Mouse (Mus musculus) embryonic facial prominence, embryonic 11.5 days (tissue): ENCODE measurements at regions not wholly inside any gene's neighbourhood (a gene's known extent, or its start where the extent isn't known, plus 50 kb on each side); places are given as distances from the start of the nearest gene placed in this dataset.
A peak's percentile ranks its signal among the peaks of the same experiment; 100 is the strongest.

ENCODE experiments used
- ATAC-seq: fragments of 200-750 bp; cut with Nextera tagmentation; replicated peaks from 2 replicates; pipeline ENCODE4 v1.8.0; 2017; ENCODE audit warnings: low read depth; ENCODE audit not compliant: insufficient number of reproducible peaks, low FRiP score, low TSS enrichment
- DNase-seq: peaks from one replicate; pipeline ENCODE4 v3.0.0-alpha.2; 2015; ENCODE audit warnings: low spot score
- H3K27ac ChIP-seq: fragments of 300-500 bp; sonication (generic); replicated peaks from 2 replicates; pipeline ENCODE4 v1.5.1; 2014; ENCODE audit warnings: mild to moderate bottlenecking, low read depth, low read length, control low read depth
- H3K27me3 ChIP-seq: fragments of 300-500 bp; sonication (generic); 2 replicates; pipeline ENCODE4 v1.6.1; 2014; ENCODE audit warnings: mild to moderate bottlenecking, low read length, moderate library complexity, mixed read lengths; ENCODE audit not compliant: control insufficient read depth, insufficient read depth
- H3K36me3 ChIP-seq: fragments of 300-500 bp; sonication (generic); replicated peaks from 2 replicates; pipeline ENCODE4 v1.6.1; 2014; ENCODE audit warnings: low read depth, mild to moderate bottlenecking, low read length, moderate library complexity, mixed read lengths; ENCODE audit not compliant: control insufficient read depth, insufficient read depth
- H3K4me1 ChIP-seq: fragments of 300-500 bp; sonication (generic); 2 replicates; pipeline ENCODE4 v1.6.1; 2014; ENCODE audit warnings: low read length, mixed read lengths; ENCODE audit not compliant: control insufficient read depth, insufficient read depth
- H3K4me2 ChIP-seq: fragments of 300-500 bp; sonication (generic); 2 replicates; pipeline ENCODE4 v1.6.1; 2014; ENCODE audit warnings: low read depth, mild to moderate bottlenecking, control low read depth, low read length, moderate library complexity
- H3K4me3 ChIP-seq: fragments of 300-500 bp; sonication (generic); 2 replicates; pipeline ENCODE4 v1.5.1; 2014; ENCODE audit warnings: low read depth, low read length, control low read depth
- H3K9ac ChIP-seq: fragments of 300-500 bp; sonication (generic); replicated peaks from 2 replicates; pipeline ENCODE4 v1.6.1; 2014; ENCODE audit warnings: mild to moderate bottlenecking, control low read depth, low read length
- H3K9me3 ChIP-seq: fragments of 300-500 bp; sonication (generic); replicated peaks from 2 replicates; pipeline ENCODE4 v1.6.1; 2016; ENCODE audit warnings: mild to moderate bottlenecking, low read length, inconsistent platforms, mixed read lengths; ENCODE audit not compliant: control insufficient read depth
- WGBS: fragments of 180-500 bp; shearing (Covaris S2); extraction: QIAGEN DNeasy Blood & Tissue Kit; methylation state at CpG from one replicate; pipeline ENCODE4 v1.1.7; 2014; 5-methylcytosine and 5-hydroxymethylcytosine counted together

DNA sequence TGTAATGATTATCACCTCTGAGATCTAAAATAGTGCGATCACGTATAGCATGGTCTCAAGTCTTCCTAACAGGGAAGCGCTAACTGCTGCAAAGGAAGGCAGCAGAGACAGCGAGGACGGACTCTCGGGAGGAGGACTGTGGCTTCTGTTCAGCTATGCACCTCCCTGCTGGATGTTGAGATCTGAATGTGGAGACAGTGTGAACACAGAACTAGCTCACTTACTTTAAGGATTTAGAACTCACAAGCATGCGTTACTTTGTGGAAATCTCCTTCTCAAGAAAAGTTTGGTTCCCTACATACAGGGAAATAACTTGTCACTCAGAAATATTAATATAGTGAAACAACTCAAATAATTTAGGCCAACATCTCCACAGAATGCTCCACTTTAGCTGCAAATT is 109.8 kb downstream of the Nhlrc3 start:
- ATAC-seq, result no peak
- H3K4me1 ChIP-seq, result no peaks in the 10 kb centered on the region
- H3K4me2 ChIP-seq, result no peak overlapping the region
- WGBS, result 70% methylated on average over 7 of the region's 7 CpGs
- H3K9ac ChIP-seq, result no peak overlapping the region
- no peak for DNase-seq
- no peak overlapping the region for H3K27ac ChIP-seq
- no peaks in the 10 kb centered on the region for H3K9me3 ChIP-seq
- H3K27me3 ChIP-seq, result no peaks in the 10 kb centered on the region
- H3K4me3 ChIP-seq, result no peak overlapping the region
- no peaks in the 10 kb centered on the region for H3K36me3 ChIP-seq

DNA sequence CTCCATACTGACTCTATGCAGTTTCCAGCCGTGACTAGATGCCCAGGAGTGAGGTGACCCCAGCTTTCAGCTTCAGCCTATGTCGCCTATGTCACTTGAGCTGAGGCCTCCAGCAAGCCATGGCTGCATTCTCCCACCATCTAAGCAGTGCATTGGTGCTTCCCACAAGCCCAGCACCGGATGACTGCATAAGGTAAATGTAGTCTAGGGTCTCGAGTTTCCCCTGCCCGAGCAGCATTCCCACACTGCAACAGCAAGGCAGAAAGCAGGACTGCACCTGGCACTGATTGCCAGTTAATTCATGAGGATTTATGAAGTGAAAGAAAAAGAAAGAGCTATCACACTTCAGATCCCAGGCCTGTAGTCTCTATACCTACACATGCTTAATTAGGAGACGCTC is 119.5 kb downstream of the Nhlrc3 start:
- Histone ChIP-seq H3K4me2 (no peak overlapping the region), H3K9ac (no peak overlapping the region), H3K27me3 (no peaks in the 10 kb centered on the region), H3K4me3 (no peak overlapping the region), H3K4me1 (no peaks in the 10 kb centered on the region), H3K9me3 (no peaks in the 10 kb centered on the region), H3K36me3 (no peaks in the 10 kb centered on the region), H3K27ac (no peak overlapping the region)
- DNase-seq, result no peak
- WGBS, result 62% methylated on average over 6 of the region's 6 CpGs
- no peak for ATAC-seq

DNA sequence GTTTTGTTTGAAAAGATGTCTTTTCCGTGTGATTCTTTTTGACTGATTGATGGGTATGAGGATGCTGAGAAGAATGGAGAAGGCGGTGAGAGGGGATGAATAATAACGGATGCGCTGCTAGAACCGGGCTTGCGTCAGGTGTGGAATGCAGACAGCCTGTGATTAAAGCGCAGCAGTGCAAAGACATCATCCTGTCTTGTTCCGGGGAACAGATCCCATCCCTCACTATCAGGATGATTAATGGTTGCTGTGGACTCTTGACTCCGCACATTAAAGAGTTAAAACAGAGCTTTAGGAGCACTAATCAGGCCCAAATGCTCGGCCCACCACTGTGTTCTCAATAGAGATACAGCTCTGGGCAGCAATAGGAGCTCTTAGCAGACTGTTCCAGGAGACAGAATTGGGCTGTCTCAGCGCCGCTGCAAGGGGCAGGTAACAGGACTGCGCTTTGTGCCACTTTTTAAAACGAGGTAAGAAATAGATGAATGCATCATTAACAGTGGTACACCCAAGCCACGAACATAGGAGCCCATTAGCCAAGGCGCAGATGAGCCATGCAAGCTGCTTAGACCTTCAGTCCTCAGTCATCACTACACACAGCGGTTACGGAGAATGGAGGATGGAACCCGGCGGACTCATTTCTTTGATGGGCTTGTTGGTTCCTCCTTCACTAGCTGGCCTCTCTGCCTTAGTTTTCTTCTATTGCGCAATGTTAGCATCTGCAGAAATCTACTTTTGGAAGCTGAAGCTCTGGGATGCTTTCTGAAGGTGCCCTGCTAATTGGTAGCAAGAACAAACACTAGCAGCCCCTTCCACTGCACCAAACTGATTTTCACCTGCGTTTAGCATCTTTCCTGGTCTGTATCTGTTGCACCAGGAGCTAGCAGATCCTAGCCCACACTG is 121.6 kb downstream of the Nhlrc3 start:
- no peak overlapping the region for H3K4me3 ChIP-seq
- no peaks in the 10 kb centered on the region for H3K36me3 ChIP-seq
- DNase-seq, result peak; percentile 37
- H3K4me1 ChIP-seq, result no peaks in the 10 kb centered on the region
- H3K9ac ChIP-seq, result no peak overlapping the region
- H3K27ac ChIP-seq, result no peak overlapping the region
- H3K4me2 ChIP-seq, result no peak overlapping the region
- no peaks in the 10 kb centered on the region for H3K9me3 ChIP-seq
- no peaks in the 10 kb centered on the region for H3K27me3 ChIP-seq
- ATAC-seq, result no peak
- 72% methylated on average over 22 of the region's 22 CpGs for WGBS

DNA sequence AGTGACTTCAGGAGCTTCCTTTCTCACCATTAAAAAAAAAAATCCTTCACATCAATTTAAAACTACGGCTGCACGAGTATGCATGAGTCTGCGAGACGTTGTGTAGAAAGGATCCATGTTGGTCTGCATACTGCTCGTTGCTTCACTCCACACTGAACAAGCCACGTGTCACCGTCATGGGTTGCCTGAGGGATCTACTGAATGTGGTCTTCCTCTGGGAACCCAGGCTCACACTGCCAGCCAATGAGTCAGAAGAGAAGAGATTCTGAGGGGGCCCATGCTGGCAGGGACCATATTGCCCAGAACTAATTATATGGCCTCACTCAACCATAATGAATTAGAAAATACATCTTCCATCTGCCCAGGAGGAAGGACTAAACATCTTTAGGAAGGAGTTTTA is 124.6 kb downstream of the Nhlrc3 start:
- Histone ChIP-seq H3K9me3 (no peaks in the 10 kb centered on the region), H3K36me3 (no peaks in the 10 kb centered on the region), H3K9ac (no peak overlapping the region), H3K27me3 (no peaks in the 10 kb centered on the region), H3K4me3 (no peak overlapping the region), H3K4me1 (no peaks in the 10 kb centered on the region), H3K4me2 (no peak overlapping the region), H3K27ac (no peak overlapping the region)
- 93% methylated on average over 7 of the region's 7 CpGs for WGBS
- no peak for ATAC-seq
- no peak for DNase-seq

DNA sequence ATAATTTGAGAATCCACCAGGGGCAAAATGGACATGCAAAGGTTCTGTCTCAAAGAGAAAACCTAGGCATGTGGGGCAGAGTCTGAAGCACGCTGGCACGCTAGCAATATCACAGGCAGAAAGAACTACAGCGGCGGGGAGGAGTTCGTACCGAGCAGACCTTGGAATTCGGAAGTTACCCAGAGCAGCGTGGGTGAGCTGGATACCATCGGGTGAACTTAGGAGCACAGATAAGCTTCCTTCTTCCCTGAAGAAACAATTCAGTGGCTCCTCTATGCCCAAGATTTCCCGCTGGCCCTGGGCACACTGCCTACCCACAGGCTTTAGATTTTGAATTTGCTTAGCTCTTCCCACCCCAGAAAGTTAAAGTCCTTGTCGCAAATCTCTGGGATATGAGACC is 129.1 kb downstream of the Nhlrc3 start:
- DNase-seq, result no peak
- WGBS, result 52% methylated on average over 11 of the region's 11 CpGs
- Histone ChIP-seq H3K36me3 (no peaks in the 10 kb centered on the region), H3K4me1 (no peaks in the 10 kb centered on the region), H3K27ac (no peak overlapping the region), H3K9ac (no peak overlapping the region), H3K27me3 (no peaks in the 10 kb centered on the region), H3K9me3 (no peaks in the 10 kb centered on the region), H3K4me2 (no peak overlapping the region), H3K4me3 (no peak overlapping the region)
- no peak for ATAC-seq

DNA sequence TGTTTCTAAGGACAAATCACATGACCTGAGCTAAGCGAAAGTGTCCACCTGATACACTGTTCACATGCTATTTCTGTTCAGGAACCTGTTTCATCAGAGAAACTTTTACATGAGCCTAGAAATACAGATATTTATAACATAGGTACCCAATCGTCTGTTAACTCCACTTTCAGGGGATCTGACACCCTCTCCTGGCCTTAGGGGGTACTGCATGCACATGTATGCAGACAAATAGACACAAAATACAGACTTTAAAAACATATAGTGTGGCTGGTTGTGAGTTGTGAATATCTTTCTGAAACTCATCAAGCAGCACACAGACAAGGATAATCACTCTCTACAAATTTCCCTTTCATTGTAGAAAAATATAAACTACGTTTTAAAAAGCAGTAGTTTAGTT is 133.6 kb downstream of the Nhlrc3 start:
- H3K36me3 ChIP-seq, result no peaks in the 10 kb centered on the region
- 61% methylated on average over 3 of the region's 3 CpGs for WGBS
- no peaks in the 10 kb centered on the region for H3K9me3 ChIP-seq
- DNase-seq (peak; percentile 37), ATAC-seq (no peak)
- H3K9ac ChIP-seq, result no peak overlapping the region
- H3K27ac ChIP-seq, result no peak overlapping the region
- H3K4me3 ChIP-seq, result no peak overlapping the region
- no peaks in the 10 kb centered on the region for H3K27me3 ChIP-seq
- no peak overlapping the region for H3K4me2 ChIP-seq
- H3K4me1 ChIP-seq, result no peaks in the 10 kb centered on the region

DNA sequence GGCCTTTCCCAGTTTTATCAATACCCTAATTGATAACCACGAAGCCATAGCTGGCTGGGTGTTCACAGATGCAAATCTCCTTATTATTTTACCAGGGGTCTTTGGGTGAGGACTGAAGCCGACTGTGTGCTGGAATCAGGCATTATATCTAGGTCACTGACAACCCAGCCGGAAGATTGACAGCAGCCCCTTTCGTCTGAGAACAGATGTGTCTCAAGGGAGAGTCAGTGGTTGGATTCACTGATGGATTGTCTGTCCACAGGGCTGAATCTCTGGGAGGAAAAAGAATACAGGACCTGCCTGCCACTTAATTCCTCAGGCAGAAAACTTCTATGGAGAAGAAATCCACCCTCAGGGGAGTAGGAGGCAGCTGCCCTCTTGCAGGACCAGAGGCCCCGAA is 135.7 kb downstream of the Nhlrc3 start:
- Histone ChIP-seq H3K4me2 (no peak overlapping the region), H3K4me1 (no peaks in the 10 kb centered on the region), H3K9me3 (no peaks in the 10 kb centered on the region), H3K36me3 (no peaks in the 10 kb centered on the region), H3K27me3 (no peaks in the 10 kb centered on the region), H3K4me3 (no peak overlapping the region), H3K27ac (no peak overlapping the region), H3K9ac (no peak overlapping the region)
- ATAC-seq (no peak), DNase-seq (no peak)
- WGBS, result 39% methylated on average over 5 of the region's 5 CpGs

DNA sequence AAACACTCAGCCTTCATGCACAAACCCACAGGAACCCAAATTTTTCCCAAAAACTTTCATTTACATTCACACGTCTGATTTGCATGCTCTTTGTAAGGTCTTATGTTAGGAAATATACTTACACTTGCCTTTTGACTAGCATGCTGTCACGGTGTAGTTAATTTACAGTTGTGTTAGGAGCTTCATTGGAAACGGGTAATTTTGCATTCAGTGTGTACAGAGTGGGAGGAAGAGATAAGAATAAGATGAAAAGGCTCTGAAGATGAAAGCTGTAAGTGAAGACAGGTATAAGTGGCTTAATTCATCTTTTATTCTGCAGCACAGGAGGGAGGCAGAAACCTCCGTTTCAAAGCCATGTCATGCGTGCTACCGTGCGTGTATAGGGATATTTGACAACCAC is 136.2 kb downstream of the Nhlrc3 start:
- Histone ChIP-seq H3K27ac (no peak overlapping the region), H3K4me3 (no peak overlapping the region), H3K36me3 (no peaks in the 10 kb centered on the region), H3K4me1 (no peaks in the 10 kb centered on the region), H3K27me3 (no peaks in the 10 kb centered on the region), H3K9ac (no peak overlapping the region), H3K9me3 (no peaks in the 10 kb centered on the region), H3K4me2 (no peak overlapping the region)
- ATAC-seq, result no peak
- no peak for DNase-seq
- 72% methylated on average over 7 of the region's 7 CpGs for WGBS
